Mouse (Mus musculus): ENCODE results near the gene Phactr1.

DNA sequence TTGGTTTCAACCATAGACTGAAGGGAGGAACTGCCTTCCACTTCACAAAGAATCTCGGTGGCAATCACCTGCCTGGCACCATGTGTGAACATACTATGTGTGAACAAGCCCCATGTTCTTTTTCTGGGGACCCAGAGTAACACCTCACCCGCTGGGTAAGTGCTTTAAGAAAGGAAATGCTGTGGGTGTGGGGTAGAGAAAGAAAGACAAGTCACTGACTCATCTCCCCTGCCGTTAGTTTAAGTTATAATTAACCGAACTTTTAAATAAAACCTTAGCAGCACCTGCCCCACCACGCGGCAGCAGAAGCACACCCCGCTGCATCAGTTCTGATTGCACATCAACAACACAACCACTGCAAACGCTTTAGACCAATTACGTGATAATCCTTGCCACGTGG is 171.7 kb downstream of the Phactr1 start:
- TF ChIP-seq CTCF (IDR thresholded peaks at IDR 0.05; ENCODE audit: low read depth, low read length), result no peak
- TF ChIP-seq POLR2A (IDR thresholded peaks at IDR 0.05; ENCODE audit: extremely low read depth, insufficient read depth, low read length), result no peak
